Mouse (Mus musculus) R1 (cell line): ENCODE data around the gene C9orf72.
"Not testable (repeated sequence)": the region's sequence is repeated elsewhere in the genome, so short reads cannot be mapped to it uniquely, and the experiment has no call there.

Experiments used
- DNase-seq: peaks from one replicate; pipeline ENCODE4 v3.0.0-alpha.2; 2018; ENCODE audit warnings: low read depth, low spot score

C9orf72 gene

GRCm38 (mm10) chr4:35225734-35226495, at the start of gene C9orf72:
C9orf72 (minus strand) TSS chr4:35226175.
- peak; percentile 93 for DNase-seq

GRCm38 (mm10) chr4:35259006-35259405, 33.0 kb upstream of the C9orf72 start:
- DNase-seq: no peak

- no peak for DNase-seq
Measured at GRCm38 (mm10) chr4:35244023-35244422, 18.0 kb upstream of the C9orf72 start.

GRCm38 (mm10) chr4:35241735-35242134, 15.8 kb upstream of the C9orf72 start:
- DNase-seq: no peak

DNA sequence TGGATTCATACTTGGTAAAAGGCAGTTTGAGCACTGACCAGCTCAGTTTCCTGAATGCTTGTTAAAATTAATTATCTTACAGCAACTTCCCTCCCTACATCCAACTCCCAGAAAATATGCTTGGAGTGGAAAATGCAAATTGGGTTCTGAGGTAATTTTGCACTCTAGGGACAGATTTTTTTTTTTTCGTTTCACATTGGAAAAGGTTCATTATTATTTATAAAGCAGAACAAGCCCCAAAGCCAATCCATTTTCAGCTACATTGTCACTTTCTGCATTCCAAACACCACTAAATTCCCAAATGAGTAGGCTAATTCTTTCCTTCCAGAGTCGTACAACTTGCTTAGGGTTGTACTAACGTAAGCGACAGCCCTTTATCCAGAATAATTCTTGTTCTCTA, 12.7 kb upstream of the C9orf72 start:
- no peak for DNase-seq

GRCm38 (mm10) chr4:35238240-35238639, 12.3 kb upstream of the C9orf72 start:
- DNase-seq: not testable (repeated sequence)

DNA sequence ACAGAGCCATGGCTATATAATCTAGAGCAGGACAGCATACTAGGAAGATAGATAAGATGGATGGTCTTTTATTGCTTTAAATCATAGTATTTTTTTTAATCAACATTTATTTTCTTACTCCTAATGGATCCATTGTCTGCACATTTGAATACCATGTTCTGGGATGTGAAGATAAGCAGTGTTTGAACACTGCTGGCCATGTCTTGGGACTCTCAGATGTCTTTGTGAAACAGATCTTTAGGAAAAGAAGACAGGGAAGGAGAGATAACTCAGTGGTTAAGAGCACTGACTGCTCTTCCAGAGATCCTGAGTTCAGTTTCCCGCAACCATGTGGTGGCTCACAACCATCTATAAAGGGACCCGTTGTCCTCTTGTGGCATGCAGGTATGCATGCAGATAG, 10.3 kb upstream of the C9orf72 start:
- no peak for DNase-seq

DNA sequence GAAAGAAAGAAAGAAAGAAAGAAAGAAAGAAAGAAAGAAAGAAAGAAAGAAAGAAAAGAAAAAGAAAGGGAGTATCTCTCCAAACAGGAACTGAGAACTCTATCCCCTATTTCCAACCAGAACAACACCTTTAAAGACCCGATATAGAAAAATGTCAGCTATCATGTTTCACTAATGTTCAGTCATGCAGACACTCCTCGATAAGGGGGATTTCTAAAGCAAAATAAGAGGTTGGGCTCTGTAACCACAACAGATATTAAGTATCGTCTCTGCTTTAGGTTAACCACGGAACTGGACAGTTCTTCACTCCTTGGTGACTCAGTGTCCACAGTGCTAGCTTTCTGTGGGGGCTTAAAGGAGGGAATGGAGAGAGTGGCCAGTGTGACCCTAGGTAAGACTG, 2.3 kb upstream of the C9orf72 start:
- DNase-seq: no peak

DNA sequence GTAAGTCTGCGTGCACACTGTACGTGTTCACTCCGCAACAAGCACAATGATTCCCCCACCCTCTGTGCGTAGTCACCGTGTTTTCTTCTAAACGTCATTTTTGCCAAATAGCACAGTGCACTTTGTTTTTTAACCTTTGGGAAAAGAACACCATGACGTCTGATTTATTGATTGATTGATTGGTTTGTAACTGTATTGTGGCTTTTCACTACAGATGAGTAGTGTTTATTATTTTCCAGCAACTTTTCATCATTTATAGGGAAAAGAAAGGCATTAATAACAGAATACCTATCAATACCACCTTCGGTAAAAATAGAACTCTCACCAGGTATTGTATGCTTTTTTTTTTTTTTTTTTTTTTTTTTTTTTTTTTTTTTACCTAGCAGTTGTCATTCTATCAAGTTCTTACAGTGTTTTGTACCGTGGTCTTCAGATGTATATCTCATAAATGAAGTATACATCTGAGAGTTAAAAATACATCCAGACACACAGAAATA, 569 bp upstream of the C9orf72 start:
- DNase-seq: no peak

- DNase-seq: peak; percentile 64
Measured at GRCm38 (mm10) chr4:35225141-35225733, 738 bp downstream of the C9orf72 start.

- no peak for DNase-seq
Measured at GRCm38 (mm10) chr4:35224101-35224500, 1.9 kb downstream of the C9orf72 start.

- DNase-seq: no peak
Measured at GRCm38 (mm10) chr4:35223376-35223988, 2.5 kb downstream of the C9orf72 start.

- no peak for DNase-seq
Measured at GRCm38 (mm10) chr4:35221903-35222302, 4.1 kb downstream of the C9orf72 start.

- peak; percentile 72 for DNase-seq
Measured at GRCm38 (mm10) chr4:35221131-35221530, 4.8 kb downstream of the C9orf72 start.

GRCm38 (mm10) chr4:35220108-35220731, 5.8 kb downstream of the C9orf72 start:
- no peak for DNase-seq

- peak; percentile 21 for DNase-seq
Measured at GRCm38 (mm10) chr4:35204659-35205058, 21.3 kb downstream of the C9orf72 start.

GRCm38 (mm10) chr4:35203724-35204123, 22.3 kb downstream of the C9orf72 start:
- peak; percentile 77 for DNase-seq

DNA sequence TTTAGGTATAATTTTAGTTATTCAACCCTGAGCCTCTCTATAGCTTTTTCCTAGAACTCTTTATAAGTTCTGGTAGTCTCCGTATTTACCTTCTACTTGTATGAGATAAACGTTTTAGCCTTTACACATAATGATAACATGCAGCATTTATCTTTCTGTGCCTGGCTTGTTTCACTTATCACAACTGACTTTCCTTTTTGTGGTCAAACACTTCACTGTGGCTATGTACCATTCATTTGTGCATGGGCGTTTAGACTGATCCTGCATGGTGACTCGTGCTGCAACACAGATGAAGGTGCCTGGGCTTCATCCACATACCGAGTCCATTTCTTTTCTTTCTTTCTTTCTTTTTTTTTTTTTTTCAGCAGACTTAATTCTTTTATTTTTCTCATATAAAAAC, 24.3 kb downstream of the C9orf72 start:
- no peak for DNase-seq

GRCm38 (mm10) chr4:35192725-35193124, 33.2 kb downstream of the C9orf72 start:
- peak; percentile 88 for DNase-seq

GRCm38 (mm10) chr4:35189794-35190193, 36.2 kb downstream of the C9orf72 start:
- DNase-seq: no peak

DNA sequence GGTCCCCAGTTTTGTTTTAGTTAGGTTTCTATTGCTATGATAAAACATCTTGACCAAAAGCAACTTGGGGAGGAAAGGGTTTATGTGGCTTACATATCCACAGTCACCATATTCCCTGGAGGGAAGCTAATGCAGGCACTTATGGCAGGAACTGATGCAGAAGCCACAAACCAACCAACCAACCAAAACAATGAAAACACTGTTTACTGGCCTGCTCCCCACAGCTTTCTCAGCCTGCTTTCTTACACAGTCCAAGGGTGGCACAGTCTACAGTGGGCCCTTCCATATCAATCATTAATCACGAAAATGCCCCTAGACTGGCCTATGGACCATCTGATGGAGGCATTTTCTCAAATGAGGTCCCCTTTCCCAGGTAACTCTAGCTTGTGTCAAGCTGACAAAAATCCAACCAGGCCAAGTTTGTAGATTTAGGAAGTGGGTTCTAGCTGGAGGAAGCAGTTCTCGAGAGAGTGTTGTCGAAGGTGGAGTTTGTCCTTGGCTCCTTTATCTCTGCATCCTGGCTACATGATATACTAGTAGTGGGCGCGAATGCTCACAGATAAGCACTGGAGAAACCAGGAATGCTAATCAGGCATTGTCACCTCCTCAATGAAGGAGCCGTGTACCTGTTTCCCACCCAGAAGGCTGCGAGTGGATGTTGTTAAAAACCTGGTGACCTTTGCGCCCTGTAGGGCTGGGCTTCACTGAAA, 38.2 kb downstream of the C9orf72 start:
- no peak for DNase-seq
